Mouse (Mus musculus) layer of hippocampus, postnatal 25 days (tissue): ENCODE data around the gene Slc39a11. TPM values are rescaled to one million over a fixed set of nuclear protein-coding genes. Genes with fewer than 3 reads are reported as not detected.
A peak's percentile ranks its signal among the peaks of the same experiment; 100 is the strongest.

Experiments used
- DNase-seq, 2 experiments: peaks; one replicate each; pipeline ENCODE4 v3.0.0; 2022; ENCODE audit warnings: mixed read lengths in 2 of 2, low spot score in 1 of 2; ENCODE audit errors: extremely low spot score in 1 of 2
- total RNA-seq, 2 experiments: library from RNA; stranded (reverse); gene quantifications; 2 replicates each; pipeline ENCODE4 v1.2.3; 2021

The Slc39a11 gene
- total RNA-seq, 2 experiments from 2014 or later = 23.0 to 23.3 TPM

DNA sequence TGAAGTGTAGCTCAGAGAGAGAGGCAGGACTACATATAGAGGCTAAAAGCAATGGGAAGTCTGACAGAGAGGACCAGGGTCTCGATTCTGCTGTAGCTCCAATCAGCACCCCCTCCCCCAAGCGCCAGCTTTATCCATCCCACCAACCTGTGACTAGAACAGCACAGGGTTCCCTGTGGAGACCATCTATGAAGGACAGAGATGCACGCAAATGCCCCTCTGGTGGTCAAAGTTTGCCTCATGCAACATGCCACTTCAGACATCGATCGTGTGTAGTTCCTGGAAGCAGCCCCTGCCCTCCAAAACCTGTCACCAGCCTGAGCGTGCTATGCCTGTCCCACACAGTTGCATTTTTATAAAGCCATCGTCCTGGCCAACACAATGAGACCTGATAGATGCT, 129.9 kb downstream of the Slc39a11 start:
- DNase-seq = no peak

GRCm38 (mm10) chr11:113518176-113518575, 131.7 kb downstream of the Slc39a11 start:
- no peak for DNase-seq

- DNase-seq = no peak
These were observed 133.7 kb downstream of the Slc39a11 start for GRCm38 (mm10) chr11:113516156-113516555.

GRCm38 (mm10) chr11:113512976-113513375, 136.9 kb downstream of the Slc39a11 start:
- no peak for DNase-seq

GRCm38 (mm10) chr11:113512150-113512549, 137.7 kb downstream of the Slc39a11 start:
- DNase-seq = no peak

DNA sequence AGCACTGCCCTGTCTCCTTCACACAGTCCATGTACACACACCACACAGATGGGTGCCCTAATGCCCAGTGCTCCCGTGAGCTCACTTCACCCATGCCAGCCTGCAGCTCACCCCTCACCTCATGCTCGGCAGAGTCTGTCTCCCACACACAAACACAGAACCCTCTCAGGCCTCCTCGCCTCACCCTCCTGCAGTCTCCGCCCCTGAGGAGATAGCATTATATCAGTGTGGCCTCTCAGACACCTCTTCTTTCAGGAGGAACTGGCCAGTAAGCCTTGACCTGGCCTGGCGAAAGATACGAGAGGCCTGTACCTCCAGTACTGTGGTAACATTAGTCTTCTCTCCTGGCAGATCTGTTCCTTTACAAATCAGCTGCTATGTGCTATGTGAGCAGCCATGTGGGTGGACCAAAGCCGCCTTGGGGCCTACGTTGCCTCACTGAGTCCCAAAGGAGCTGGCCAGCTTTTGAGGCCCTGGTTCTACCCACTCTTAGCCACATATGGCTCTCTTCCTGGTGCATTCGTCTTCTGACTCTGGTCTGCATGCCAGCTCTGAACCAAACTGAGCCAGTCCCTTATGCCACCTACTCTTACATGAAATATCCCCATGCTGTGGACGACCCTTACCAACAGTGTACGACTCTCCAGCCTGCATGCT, 138.8 kb downstream of the Slc39a11 start:
- DNase-seq = no peak

DNA sequence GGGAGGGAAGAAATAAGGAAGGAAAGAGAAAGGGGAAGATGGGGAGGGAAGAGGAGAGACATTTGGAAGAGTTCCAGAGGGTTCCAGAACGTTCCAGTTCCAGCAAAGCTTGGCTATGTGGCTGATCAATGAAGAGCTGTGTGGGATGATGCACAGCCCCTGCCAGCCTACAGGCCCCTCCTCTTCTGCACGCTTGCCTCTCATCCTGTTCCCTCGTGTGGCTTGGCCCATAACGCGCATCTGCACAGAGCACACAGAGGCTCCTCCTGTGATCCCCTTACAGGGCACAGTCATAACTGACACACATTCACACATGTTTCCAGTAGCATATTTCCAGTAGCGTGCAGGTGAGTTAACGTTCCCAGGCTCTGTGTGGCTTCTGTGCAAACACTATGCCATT, 139.6 kb downstream of the Slc39a11 start:
- no peak for DNase-seq

GRCm38 (mm10) chr11:113507716-113508480, 142.0 kb downstream of the Slc39a11 start:
- no peak for DNase-seq

DNA sequence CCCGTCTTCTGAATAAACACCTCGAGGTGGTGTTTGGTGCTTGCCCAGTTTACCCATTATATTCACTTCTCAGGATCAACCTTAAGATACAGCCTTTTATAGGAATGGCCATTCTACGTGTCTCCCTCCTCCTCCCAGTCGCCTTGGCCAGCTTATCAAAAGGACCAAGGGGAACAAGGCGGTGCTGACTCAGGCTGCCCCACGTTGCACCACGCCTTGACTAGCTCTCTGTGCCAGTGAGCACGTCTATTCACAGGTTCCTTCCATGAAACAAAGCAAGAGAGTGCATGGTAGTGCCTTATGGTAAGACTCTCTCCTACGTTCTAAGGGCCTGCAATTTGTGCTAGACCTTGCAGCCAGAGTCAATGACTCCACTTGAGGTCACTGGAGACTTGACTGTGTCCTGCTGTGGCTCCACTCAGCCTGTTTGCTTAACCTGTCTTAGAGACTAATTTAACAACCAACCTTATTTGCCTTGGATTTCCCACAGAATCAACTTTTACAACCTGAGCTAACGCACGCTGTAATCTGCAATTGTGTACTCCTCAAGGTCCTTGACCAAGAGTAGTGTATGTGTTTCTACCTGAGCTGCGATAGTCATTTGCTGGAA, 144.2 kb downstream of the Slc39a11 start:
- no peak for DNase-seq

- DNase-seq = no peak
These were observed 145.3 kb downstream of the Slc39a11 start for GRCm38 (mm10) chr11:113504459-113505062.

GRCm38 (mm10) chr11:113502968-113503367, 146.9 kb downstream of the Slc39a11 start:
- no peak for DNase-seq

GRCm38 (mm10) chr11:113500631-113501305, 149.1 kb downstream of the Slc39a11 start:
- DNase-seq = no peak

GRCm38 (mm10) chr11:113498889-113499288, 151.0 kb downstream of the Slc39a11 start:
- DNase-seq = peak in 1 of 2 experiments; percentile 63

DNA sequence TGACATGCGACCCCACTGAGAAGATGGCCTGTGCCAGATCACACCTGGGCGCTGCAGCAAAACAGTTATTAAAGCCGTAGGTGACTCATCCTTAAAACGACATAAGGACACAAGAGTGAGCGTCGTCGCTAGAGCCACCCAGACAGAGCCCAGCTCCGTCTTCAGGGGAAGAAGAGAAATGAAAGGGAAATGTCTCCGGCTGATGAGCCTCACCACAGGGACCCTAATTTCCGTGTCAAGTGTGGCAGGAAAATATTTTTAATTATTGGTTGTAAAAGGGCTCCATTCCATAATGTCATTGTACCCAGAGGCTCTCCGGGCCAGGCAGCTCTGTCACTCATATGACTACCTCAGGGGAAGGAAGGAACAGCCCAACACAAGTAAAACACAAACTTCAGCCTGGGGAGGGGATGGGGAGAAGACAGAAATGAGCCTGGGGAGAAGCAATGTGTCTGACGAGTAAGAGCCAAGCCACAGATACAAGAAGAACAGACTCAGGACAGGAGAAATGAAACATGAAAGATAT, 155.8 kb downstream of the Slc39a11 start:
- no peak for DNase-seq

DNA sequence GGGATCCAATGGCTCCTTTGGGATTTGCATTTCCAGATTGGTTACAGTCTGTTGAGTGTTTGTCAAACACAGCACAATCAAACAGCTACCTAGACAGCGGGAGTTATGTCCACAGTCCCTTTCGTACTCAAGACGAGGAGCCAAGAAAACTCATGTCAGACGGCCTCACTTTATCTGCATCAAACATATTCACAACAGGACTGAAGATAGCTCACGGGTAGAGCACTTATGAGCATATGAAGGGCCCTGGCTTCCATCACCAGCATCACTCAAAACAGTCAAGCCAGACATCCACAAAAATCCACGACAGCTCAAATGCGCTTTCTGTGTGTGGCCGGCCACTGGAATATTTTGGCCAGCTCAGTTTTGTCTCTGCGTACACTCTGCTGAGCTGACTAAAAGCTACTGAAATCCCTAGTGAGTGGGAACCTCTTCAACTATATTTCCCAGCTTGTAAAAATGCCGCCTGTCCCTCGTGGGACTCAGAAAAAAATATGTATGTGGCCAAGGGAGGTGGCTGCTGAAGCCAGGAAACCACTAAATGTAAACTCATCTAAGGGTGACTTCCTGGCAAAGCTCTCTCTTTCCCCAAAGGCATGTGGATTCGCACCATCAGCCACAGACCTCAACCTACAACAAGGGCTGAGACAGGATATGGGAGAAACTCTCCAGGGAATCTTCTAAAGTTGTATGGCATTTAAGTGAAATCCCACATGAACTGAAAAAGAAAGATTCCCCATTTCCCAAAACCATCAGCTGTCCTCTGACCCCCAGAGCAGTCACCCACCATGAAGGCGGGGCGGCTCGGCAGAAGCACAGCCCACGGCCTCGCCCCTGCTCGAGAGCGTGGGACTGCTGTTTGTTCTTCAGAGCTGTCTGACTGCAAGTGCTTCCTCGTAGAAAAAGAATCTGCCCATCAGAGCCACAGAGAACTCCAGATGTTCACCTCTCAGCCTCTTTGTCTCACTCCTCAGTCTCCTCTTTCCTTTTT, 159.1 kb downstream of the Slc39a11 start:
- DNase-seq = no peak

DNA sequence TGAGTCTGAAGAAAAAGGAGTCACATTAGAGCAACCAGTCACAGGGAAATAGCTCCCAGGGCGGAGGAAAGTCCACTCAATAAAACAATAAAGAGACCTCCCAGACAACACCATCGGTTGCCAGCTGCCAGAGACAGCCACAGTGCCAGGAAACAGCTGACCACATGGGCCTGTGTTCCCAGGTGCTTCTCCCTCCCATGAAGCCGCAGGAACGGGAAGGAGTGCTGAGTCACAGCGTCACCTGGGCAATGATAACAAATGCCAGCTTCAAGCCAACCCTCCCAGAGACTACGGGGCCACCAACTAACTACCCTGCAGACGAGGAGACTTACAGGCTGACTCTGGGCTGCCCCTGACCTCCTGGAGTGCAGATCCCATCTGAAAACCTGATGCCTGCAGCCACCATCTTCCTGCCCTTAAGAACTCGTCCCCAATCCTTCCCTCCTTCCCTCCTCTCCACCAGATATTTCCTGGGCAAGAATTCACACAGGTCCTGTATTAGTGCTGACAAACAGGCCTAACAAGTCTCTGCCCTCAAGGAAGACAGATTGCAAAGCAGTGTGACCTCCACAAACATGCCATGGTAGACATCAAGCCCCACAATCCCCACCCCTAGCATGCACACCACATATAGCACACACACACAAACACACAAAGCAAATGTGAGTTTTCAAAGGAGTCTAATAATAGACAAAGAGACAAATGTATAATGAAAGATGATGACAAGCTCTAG, 162.1 kb downstream of the Slc39a11 start:
- DNase-seq = no peak

DNA sequence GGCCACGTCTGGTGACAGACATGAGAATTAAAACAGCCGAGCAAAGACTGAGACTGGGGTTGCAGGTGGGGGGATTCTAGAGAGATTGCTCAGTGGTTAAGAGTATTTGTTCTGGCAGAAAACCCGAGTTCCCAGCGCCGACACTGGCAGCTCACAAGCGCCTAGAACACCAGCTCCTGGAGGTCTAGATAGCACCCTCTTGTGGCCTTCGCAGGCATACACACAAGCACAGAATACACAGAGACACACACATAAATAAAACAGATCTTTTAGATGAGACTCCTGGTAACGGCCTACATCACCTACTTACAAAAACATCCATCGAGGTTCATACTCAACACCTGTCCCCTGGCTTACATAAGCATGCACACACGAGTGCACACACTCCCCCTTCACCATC, 165.8 kb downstream of the Slc39a11 start:
- no peak for DNase-seq

GRCm38 (mm10) chr11:113477550-113477949, 172.3 kb downstream of the Slc39a11 start:
- peak in 1 of 2 experiments; percentile 38 for DNase-seq
